Mouse (Mus musculus) heart, adult 2 months (tissue): Measurements from ENCODE around the gene Atf7ip.
A peak's percentile ranks its signal among the peaks of the same experiment; 100 is the strongest.

ENCODE experiments used
- CTCF ChIP-seq: fragments of 200-600 bp; IDR thresholded peaks from 2 replicates; pipeline ENCODE4 v1.8.1; 2022; ENCODE audit warnings: antibody characterized with exemption, mild to moderate bottlenecking, moderate library complexity
- EP300 ChIP-seq: fragments of 200-500 bp; IDR thresholded peaks from 2 replicates; pipeline ENCODE4 v1.6.1; 2011; ENCODE audit warnings: low read depth, low read length, control low read depth; ENCODE audit not compliant: insufficient read depth
- POLR2A ChIP-seq: fragments of 200-500 bp; IDR thresholded peaks from 2 replicates; pipeline ENCODE4 v1.6.1; 2011; ENCODE audit warnings: mild to moderate bottlenecking, low read depth, low read length, control low read depth; ENCODE audit not compliant: insufficient read depth

DNA sequence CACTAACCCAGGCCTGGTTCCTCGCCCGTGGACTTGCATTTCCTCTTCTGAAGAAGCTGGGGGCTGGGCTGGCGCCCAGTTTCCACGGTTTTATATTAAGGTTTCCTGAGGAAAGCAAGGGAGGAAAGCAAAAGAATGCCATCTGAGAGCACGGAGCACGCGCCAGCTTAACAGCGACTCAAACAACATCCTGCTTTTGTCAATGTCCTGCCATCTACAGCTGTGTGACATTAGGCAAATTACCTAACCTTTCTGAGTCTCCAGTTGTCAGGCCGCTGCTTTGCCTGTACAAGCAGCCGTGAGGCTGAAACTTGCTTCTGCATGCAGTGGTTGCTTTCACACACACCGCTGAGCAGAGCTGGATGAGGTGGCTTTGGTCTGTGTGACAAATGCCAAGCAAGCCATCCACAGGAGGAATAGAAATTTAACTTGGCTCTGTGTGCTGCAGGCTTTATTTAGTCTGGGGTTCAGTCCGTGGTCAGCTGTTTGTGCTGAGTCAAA, 41.8 kb upstream of the Atf7ip start:
- TF ChIP-seq CTCF (no peak), POLR2A (no peak), EP300 (peak; percentile 34; the same call in 1 of the 2 replicates)
